Mouse (Mus musculus) heart, postnatal 14 days (tissue): ENCODE measurements around the gene Gas7. TPM values are rescaled to one million over a fixed set of nuclear protein-coding genes. Genes with fewer than 3 reads are reported as not detected.

Source experiments
- total RNA-seq, 2 experiments: library from RNA; stranded (reverse); gene quantifications; 2 replicates each; pipeline ENCODE4 v1.2.3; 2021

The Gas7 gene
- total RNA-seq, 2 experiments from 2014 or later: 11.8 to 12.4 TPM

Other genes starting within 250 kb of the Gas7 start
- gene Myh4, start 217.4 kb upstream of the Gas7 start, total RNA-seq: not detected
- under 1 TPM; 0.07 to 0.10 TPM for gene Myh8, start 178.3 kb upstream of the Gas7 start, total RNA-seq
- gene Myh13, start 133.8 kb upstream of the Gas7 start, total RNA-seq: not detected
- gene Rcvrn, start 239.9 kb downstream of the Gas7 start, total RNA-seq: not detected